Mouse (Mus musculus) cerebellum, adult 9-10 months (tissue): ENCODE results near the gene Smurf1.
A peak's percentile ranks its signal among the peaks of the same experiment; 100 is the strongest.

Experiments
- DNase-seq: peaks from one replicate; pipeline ENCODE4 v3.0.0; 2022

The Smurf1 gene

GRCm38 (mm10) chr5:144913923-144914322, 51.7 kb downstream of the Smurf1 start:
- DNase-seq = peak; percentile 57

- no peak for DNase-seq
Measured at GRCm38 (mm10) chr5:144913361-144913760, 52.3 kb downstream of the Smurf1 start.

- DNase-seq = no peak
Measured at GRCm38 (mm10) chr5:144912519-144913310, 52.9 kb downstream of the Smurf1 start.

GRCm38 (mm10) chr5:144909521-144909920, 56.1 kb downstream of the Smurf1 start:
- DNase-seq = no peak

GRCm38 (mm10) chr5:144907591-144907990, 58.1 kb downstream of the Smurf1 start:
- DNase-seq = no peak

GRCm38 (mm10) chr5:144904356-144905134, 61.1 kb downstream of the Smurf1 start:
- no peak for DNase-seq

GRCm38 (mm10) chr5:144901791-144902190, 63.9 kb downstream of the Smurf1 start:
- no peak for DNase-seq

- no peak for DNase-seq
Measured at GRCm38 (mm10) chr5:144901035-144901434, 64.6 kb downstream of the Smurf1 start.

- no peak for DNase-seq
Measured at GRCm38 (mm10) chr5:144898448-144899052, 67.1 kb downstream of the Smurf1 start.

- no peak for DNase-seq
Measured at GRCm38 (mm10) chr5:144897881-144898280, 67.8 kb downstream of the Smurf1 start.

GRCm38 (mm10) chr5:144891276-144891675, 74.4 kb downstream of the Smurf1 start:
- no peak for DNase-seq

- no peak for DNase-seq
Measured at GRCm38 (mm10) chr5:144885968-144886650, 79.5 kb downstream of the Smurf1 start.

- no peak for DNase-seq
Measured at GRCm38 (mm10) chr5:144884629-144885217, 80.9 kb downstream of the Smurf1 start.

- DNase-seq = peak; percentile 79
Measured at GRCm38 (mm10) chr5:144881670-144882399, 83.8 kb downstream of the Smurf1 start.

- no peak for DNase-seq
Measured at GRCm38 (mm10) chr5:144877021-144877420, 88.6 kb downstream of the Smurf1 start.

GRCm38 (mm10) chr5:144875892-144876291, 89.8 kb downstream of the Smurf1 start:
- DNase-seq = peak; percentile 78

- no peak for DNase-seq
Measured at GRCm38 (mm10) chr5:144875227-144875626, 90.4 kb downstream of the Smurf1 start.

- DNase-seq = no peak
Measured at GRCm38 (mm10) chr5:144872867-144873266, 92.8 kb downstream of the Smurf1 start.

GRCm38 (mm10) chr5:144872326-144872725, 93.3 kb downstream of the Smurf1 start:
- no peak for DNase-seq

- no peak for DNase-seq
Measured at GRCm38 (mm10) chr5:144871775-144872174, 93.9 kb downstream of the Smurf1 start.

GRCm38 (mm10) chr5:144870782-144871181, 94.9 kb downstream of the Smurf1 start:
- no peak for DNase-seq

- no peak for DNase-seq
Measured at GRCm38 (mm10) chr5:144869466-144869865, 96.2 kb downstream of the Smurf1 start.
